Mouse (Mus musculus) midbrain, embryonic 14.5 days (tissue): ENCODE measurements around the gene Cyp1a2. TPM values are rescaled to one million over a fixed set of nuclear protein-coding genes. Genes with fewer than 3 reads are reported as not detected.

Experiments used
- ATAC-seq: fragments of 200-750 bp; cut with Nextera tagmentation; 2 replicates; pipeline ENCODE4 v1.8.0; 2017; ENCODE audit warnings: moderate number of reproducible peaks, moderate library complexity; ENCODE audit not compliant: low FRiP score, low TSS enrichment
- DNase-seq: peaks from one replicate; pipeline ENCODE4 v3.0.0-alpha.2; 2015
- H3K27ac ChIP-seq: fragments of 300-500 bp; sonication (generic); replicated peaks from 2 replicates; pipeline ENCODE4 v1.5.1; 2014; ENCODE audit warnings: mild to moderate bottlenecking, low read depth, low read length, moderate library complexity
- H3K27me3 ChIP-seq: fragments of 300-500 bp; sonication (generic); 2 replicates; pipeline ENCODE4 v1.6.1; 2014; ENCODE audit warnings: low read length, control low read depth, mixed read lengths; ENCODE audit not compliant: control insufficient read depth, insufficient read depth
- H3K36me3 ChIP-seq: fragments of 300-500 bp; sonication (generic); 2 replicates; pipeline ENCODE4 v1.6.1; 2014; ENCODE audit warnings: low read length, control low read depth; ENCODE audit not compliant: control insufficient read depth, insufficient read depth
- H3K4me1 ChIP-seq: fragments of 300-500 bp; sonication (generic); 2 replicates; pipeline ENCODE4 v1.6.1; 2014; ENCODE audit warnings: mild to moderate bottlenecking, antibody characterized with exemption, low read length, control low read depth; ENCODE audit not compliant: control insufficient read depth, insufficient read depth
- H3K4me2 ChIP-seq: fragments of 300-500 bp; sonication (generic); 2 replicates; pipeline ENCODE4 v1.6.1; 2014; ENCODE audit warnings: mild to moderate bottlenecking, low read length, moderate library complexity
- H3K4me3 ChIP-seq: fragments of 300-500 bp; sonication (generic); replicated peaks from 2 replicates; pipeline ENCODE4 v1.5.1; 2014; ENCODE audit warnings: low read depth, low read length
- H3K9ac ChIP-seq: fragments of 300-500 bp; sonication (generic); replicated peaks from 2 replicates; pipeline ENCODE4 v1.6.1; 2014; ENCODE audit warnings: mild to moderate bottlenecking, low read length, moderate library complexity
- H3K9me3 ChIP-seq: fragments of 300-500 bp; sonication (generic); 2 replicates; pipeline ENCODE4 v1.6.1; 2016; ENCODE audit warnings: low read length, control low read depth, mixed read lengths; ENCODE audit not compliant: control insufficient read depth
- WGBS: fragments of 180-500 bp; shearing (Covaris S2); extraction: QIAGEN DNeasy Blood & Tissue Kit; methylation state at CpG from one replicate; pipeline ENCODE4 v1.1.7; 2014; 5-methylcytosine and 5-hydroxymethylcytosine counted together
- polyA plus RNA-seq: library from polyadenylated mRNA; unstranded; fragments of >200 nt; fragmentation: Nextera tagmentation; extraction: Ambion mirVana; gene quantifications from 2 replicates; pipeline ENCODE4 v1.2.1, GENCODE M21; 2014

The Cyp1a2 gene
- polyA plus RNA-seq, 1 experiment from 2014 or later: not detected

DNA sequence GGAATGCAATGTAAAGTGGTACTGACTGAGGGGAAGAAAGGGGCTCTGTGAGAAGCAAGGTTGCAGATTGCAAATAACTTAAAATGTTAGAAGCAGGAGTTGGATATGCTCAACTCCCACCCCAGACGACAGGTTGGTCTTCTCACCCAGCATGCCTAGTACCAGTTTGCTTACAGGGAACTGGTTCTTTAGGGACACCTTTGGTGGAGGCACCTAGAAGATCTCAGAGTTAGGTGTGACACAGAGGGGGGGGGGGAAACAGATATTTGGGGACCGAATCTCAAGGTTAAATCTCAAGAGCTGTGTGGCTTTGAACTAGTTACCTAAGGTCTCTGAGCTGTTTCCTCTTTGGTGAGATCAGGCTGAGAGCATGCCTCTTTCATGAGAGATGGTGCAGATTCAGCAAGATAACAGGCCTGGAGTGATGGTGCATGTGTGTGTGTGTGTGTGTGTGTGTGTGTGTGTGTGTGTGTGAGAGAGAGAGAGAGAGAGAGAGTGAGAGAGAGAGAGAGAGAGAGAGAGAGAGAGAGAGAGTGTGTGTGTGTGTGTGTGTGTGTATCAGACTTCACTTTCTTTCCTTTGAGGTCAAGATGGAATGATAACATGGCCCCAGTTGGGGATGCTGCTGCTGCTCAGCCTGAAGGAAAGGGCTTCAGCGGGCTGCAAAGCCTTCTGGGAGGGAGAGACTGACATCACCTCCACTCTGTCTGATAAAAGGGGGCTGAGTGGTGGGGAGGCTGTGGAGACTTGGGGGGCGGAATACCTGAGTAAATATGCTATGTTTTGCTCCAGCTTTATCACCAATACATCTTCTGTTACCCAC lies 36.0 kb downstream of the Cyp1a2 start:
- DNase-seq (no peak), ATAC-seq (no peak)
- no peaks in the 10 kb centered on the region for H3K9me3 ChIP-seq
- no peak overlapping the region for H3K27ac ChIP-seq
- H3K4me3 ChIP-seq: no peak overlapping the region
- 68% methylated on average over 4 of the region's 4 CpGs for WGBS
- H3K9ac ChIP-seq: no peak overlapping the region
- no peak overlapping the region for H3K4me2 ChIP-seq
- no peaks in the 10 kb centered on the region for H3K36me3 ChIP-seq
- H3K27me3 ChIP-seq: no peaks in the 10 kb centered on the region
- peaks cover 19% of the 10 kb centered on the region for H3K4me1 ChIP-seq

DNA sequence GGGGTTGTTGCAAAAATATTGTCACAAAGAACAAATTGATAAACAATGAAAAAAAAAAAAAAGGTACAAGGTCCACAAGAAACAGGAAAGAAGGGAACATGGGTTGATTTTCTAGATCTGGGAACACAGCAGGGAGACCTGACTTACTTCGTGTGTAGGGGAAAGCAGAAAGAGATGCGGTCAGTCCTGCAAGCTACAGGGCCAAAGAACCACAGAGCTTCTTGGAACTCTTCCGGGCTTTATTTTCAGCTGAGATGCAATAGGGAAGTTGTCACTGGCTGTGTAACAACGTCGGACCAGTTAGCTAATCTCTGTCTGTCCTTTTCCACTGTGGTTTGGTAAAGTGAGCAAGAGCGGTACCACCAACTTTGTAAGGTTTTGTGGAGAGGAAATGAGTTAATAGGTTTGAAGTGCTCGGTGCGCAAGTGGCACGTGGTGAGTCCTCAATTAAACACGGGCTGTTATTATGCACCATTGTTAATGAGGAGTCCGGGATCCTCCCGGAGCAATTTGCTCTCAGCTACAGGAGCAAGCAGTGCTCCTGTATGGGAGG lies 36.9 kb downstream of the Cyp1a2 start:
- Histone ChIP-seq H3K4me3 (no peak overlapping the region), H3K27ac (no peak overlapping the region), H3K4me2 (no peak overlapping the region), H3K36me3 (0 out of 2 replicates have a peak, but pooled peaks cover 2% of the 10 kb centered on the region), H3K4me1 (peaks cover 24% of the 10 kb centered on the region), H3K9me3 (no peaks in the 10 kb centered on the region), H3K27me3 (no peaks in the 10 kb centered on the region), H3K9ac (no peak overlapping the region)
- DNase-seq: no peak
- ATAC-seq: no peak
- WGBS: 81% methylated on average over 12 of the region's 12 CpGs

DNA sequence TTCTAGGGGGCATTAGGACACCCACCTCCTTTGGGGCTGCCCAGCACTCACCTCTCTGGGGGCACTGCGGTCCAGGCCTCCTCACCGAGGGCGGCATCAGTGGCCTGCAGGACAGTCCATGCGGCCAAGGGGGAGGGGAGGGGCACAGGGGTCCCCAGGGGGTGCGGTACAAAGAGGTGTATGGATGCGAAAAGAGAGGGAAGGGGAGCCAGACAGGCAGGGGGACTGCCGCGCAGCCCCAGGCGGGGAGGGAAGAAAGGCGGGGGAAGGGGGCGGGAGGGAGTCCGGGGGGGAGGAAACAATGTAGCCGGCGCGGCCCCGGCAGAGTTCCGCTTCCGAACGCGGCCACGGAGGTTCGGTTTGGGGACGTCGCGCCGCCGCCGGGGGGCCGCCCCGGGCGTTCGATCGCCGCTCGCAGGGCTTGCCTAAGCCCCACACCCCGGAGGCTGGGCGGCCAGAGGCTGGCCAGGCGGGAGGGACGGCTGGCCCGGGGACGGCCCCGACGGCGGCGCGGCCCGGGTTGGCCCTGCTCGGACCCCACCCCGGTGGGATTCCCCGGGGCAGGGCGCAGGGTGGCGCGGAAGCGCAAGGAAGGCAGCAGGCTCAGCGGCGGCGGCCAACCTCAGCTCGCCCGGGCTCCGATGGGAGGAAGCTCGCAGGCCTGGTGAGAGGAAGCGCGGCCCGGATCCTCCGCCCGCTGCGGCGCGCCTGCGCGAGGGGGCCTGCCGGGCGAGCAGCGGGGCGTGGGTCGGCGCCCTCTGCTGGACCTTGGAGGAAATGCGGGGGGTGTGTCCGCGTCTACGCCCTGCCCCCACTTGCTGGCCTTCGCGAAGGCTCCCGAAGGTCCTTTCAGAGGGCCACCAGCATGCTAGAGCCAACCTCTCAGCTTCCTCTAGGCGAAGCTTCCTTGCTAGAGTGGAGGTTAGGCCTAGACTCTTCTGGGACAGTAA lies 38.3 kb downstream of the Cyp1a2 start:
- peak; percentile 96 for DNase-seq
- Histone ChIP-seq H3K27me3 (no peaks in the 10 kb centered on the region), H3K9me3 (no peaks in the 10 kb centered on the region), H3K4me2 (peak overlapping the region; percentile 98), H3K9ac (peak overlapping the region; percentile 98), H3K27ac (peak overlapping the region; percentile 96), H3K36me3 (0 out of 2 replicates have a peak, but pooled peaks cover 5% of the 10 kb centered on the region), H3K4me3 (peak overlapping the region; percentile 98), H3K4me1 (peaks cover 38% of the 10 kb centered on the region)
- under 1% methylated on average over 83 of the region's 85 CpGs for WGBS
- peak; percentile 89 for ATAC-seq

DNA sequence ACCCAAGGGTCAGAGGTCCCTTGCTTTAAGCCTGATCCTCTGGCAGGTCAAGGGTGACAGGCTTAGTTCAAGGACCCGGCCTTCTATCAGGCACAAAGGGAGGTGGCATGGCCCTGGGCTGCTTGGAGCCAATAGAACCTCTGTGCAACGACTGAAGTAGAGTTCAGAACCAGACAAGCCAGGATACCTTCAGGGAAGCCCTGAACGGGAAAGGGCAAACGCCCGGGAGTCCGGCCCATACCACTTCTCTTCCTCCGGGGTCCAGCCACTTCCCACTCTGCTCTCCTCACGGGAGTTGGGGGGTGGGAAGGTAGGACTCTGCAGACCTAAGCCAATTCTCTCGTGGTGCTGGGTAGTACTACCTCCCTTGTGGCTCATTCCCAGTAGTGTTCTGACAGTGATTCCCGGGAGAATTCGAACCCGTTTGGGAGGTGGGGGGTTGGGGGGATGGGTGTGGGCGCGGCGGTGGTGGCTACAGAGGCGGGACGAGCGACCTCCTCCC lies 39.0 kb downstream of the Cyp1a2 start:
- peak; percentile 63 for DNase-seq
- ATAC-seq: 0 out of 2 replicates have a peak, but pooled peaks have one; percentile 49
- peak overlapping the region; percentile 98 for H3K4me3 ChIP-seq
- H3K4me1 ChIP-seq: peaks cover 46% of the 10 kb centered on the region
- peak overlapping the region; percentile 96 for H3K27ac ChIP-seq
- H3K4me2 ChIP-seq: peak overlapping the region; percentile 98
- 0 out of 2 replicates have a peak, but pooled peaks cover 5% of the 10 kb centered on the region for H3K36me3 ChIP-seq
- H3K27me3 ChIP-seq: no peaks in the 10 kb centered on the region
- no peaks in the 10 kb centered on the region for H3K9me3 ChIP-seq
- peak overlapping the region; percentile 98 for H3K9ac ChIP-seq
- WGBS: 0% methylated on average over 18 of the region's 18 CpGs

DNA sequence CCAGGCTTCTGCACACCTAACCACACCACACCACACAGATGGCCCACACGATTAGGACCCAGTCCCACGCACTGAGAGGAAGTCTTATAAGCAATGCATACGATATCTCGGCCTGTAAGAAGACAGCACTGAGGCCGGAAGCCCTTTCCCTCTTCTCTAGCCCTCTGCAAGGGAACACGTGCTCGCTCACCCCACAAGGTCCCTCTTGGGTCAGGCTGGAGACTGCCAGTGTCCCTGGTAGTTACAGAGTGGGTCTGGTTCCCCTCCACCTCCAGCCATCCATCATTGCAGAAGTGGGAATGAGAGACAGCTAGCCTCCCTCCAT lies 39.7 kb downstream of the Cyp1a2 start:
- Histone ChIP-seq H3K4me1 (peaks cover 52% of the 10 kb centered on the region), H3K9me3 (no peaks in the 10 kb centered on the region), H3K36me3 (0 out of 2 replicates have a peak, but pooled peaks cover 5% of the 10 kb centered on the region), H3K27me3 (no peaks in the 10 kb centered on the region), H3K27ac (no peak overlapping the region), H3K4me2 (peak overlapping the region; percentile 98), H3K4me3 (peak overlapping the region; percentile 98), H3K9ac (peak overlapping the region; percentile 98)
- ATAC-seq: no peak
- WGBS: 58% methylated on average over 7 of the region's 7 CpGs
- DNase-seq: no peak

DNA sequence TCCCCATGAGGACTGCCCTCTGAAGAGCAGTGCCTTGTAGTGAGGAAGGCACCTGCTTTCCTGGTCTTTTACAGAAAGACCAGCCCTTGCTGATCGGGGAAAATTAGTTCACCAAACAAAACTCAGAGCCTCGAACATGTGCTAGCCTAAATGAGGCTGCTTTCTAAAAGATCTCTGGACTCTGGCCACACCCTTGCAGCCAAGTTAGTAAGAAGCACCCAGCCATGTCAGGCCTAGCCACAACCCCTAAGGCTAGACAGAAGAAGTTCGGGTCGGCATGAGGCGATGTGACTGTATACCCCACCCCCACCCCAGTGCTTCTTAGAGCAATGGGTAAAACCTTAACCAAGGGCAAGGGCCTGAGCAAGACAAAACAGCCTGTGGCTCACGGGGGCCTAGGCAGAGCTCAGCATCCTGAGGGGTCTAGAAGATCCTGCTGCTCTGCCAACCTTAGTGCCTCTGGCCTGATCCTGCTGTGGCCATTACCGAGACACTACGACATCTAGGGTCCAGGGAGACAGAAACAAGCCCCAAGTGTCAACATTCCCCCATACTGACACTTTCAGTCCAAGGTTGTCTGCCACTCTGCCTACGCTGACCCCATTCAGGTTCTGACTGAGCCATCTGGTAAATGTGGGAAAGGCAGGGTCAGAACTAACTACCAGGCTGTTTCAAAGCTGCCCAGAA lies 40.2 kb downstream of the Cyp1a2 start:
- peak overlapping the region; percentile 98 for H3K4me2 ChIP-seq
- H3K4me1 ChIP-seq: peaks cover 57% of the 10 kb centered on the region
- H3K36me3 ChIP-seq: 0 out of 2 replicates have a peak, but pooled peaks cover 5% of the 10 kb centered on the region
- DNase-seq (no peak), ATAC-seq (no peak)
- 69% methylated on average over 9 of the region's 9 CpGs for WGBS
- peak overlapping the region; percentile 98 for H3K9ac ChIP-seq
- H3K27ac ChIP-seq: no peak overlapping the region
- H3K27me3 ChIP-seq: no peaks in the 10 kb centered on the region
- H3K9me3 ChIP-seq: no peaks in the 10 kb centered on the region
- peak overlapping the region; percentile 98 for H3K4me3 ChIP-seq

DNA sequence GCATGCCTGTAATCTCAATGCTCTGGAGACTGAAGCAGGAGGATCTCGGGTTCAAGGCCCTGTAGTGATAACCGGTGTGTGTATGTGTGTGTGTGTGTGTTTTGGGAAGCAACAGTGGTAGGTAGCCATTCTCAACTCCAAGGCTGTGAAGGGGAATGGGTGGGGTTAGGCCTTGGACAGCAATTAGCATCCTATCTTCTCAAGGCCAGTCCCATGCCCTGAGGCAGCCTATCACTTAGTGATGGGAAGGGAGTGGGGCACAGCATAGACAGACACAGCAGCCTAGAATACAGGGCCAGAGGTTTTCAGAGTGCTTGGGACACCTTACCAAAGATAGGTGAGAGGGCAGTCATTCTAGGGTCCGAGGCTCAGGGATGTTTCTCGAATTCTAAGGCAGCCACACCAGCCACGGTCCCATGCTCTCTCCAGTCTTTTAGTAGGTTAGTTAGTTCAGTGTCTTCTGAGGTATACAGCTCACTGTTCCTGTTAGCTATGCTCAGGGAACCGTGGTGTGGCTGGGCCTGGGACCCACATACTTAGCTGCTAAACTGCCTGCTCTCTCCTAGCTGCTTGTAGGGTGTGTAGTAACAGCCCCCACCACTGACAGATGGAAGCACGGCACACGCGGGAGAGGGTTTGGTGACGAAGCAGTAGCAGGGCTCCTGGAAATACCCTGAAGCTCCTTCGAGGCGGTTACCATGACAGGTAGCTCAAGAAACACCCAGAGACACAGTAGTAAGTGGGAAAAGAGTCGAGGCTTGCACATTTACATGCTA lies 41.5 kb downstream of the Cyp1a2 start:
- Histone ChIP-seq H3K9me3 (no peaks in the 10 kb centered on the region), H3K36me3 (peaks cover 11% of the 10 kb centered on the region; the same call in 1 of the 2 replicates), H3K4me1 (peaks cover 69% of the 10 kb centered on the region), H3K27me3 (no peaks in the 10 kb centered on the region), H3K27ac (no peak overlapping the region), H3K4me3 (no peak overlapping the region), H3K9ac (no peak overlapping the region), H3K4me2 (peak overlapping the region; percentile 98; the same call in 1 of the 2 replicates)
- DNase-seq (no peak), ATAC-seq (no peak)
- WGBS: 87% methylated on average over 13 of the region's 13 CpGs
